Mouse (Mus musculus) intestine, postnatal 0 days (tissue): ENCODE results near the gene Bcl3. TPM values are rescaled to one million over a fixed set of nuclear protein-coding genes. Genes with fewer than 3 reads are reported as not detected.
A peak's percentile ranks its signal among the peaks of the same experiment; 100 is the strongest.

ENCODE experiments used
- ATAC-seq: fragments of 200-750 bp; cut with Nextera tagmentation; 2 replicates; pipeline ENCODE4 v1.8.0; 2017; ENCODE audit warnings: mild to moderate bottlenecking, moderate TSS enrichment, moderate library complexity
- H3K27ac ChIP-seq: fragments of 300-500 bp; sonication (generic); 2 replicates; pipeline ENCODE4 v1.5.1; 2014; ENCODE audit warnings: mild to moderate bottlenecking, low read depth, low read length, moderate library complexity
- H3K27me3 ChIP-seq: fragments of 300-500 bp; sonication (generic); replicated peaks from 2 replicates; pipeline ENCODE4 v1.6.1; 2014; ENCODE audit warnings: low read length, mixed read lengths; ENCODE audit not compliant: control insufficient read depth, insufficient read depth
- H3K36me3 ChIP-seq: fragments of 300-500 bp; sonication (generic); 2 replicates; pipeline ENCODE4 v1.6.1; 2014; ENCODE audit warnings: mild to moderate bottlenecking, moderate library complexity; ENCODE audit not compliant: control insufficient read depth, insufficient read depth
- H3K4me1 ChIP-seq: fragments of 300-500 bp; sonication (generic); replicated peaks from 2 replicates; pipeline ENCODE4 v1.6.1; 2014; ENCODE audit warnings: antibody characterized with exemption, low read length, mixed read lengths; ENCODE audit not compliant: control insufficient read depth, insufficient read depth
- H3K4me2 ChIP-seq: fragments of 300-500 bp; sonication (generic); replicated peaks from 2 replicates; pipeline ENCODE4 v1.6.1; 2014; ENCODE audit warnings: low read depth, mild to moderate bottlenecking, moderate library complexity
- H3K4me3 ChIP-seq: fragments of 300-500 bp; sonication (generic); 2 replicates; pipeline ENCODE4 v1.5.1; 2014; ENCODE audit warnings: low read depth, low read length
- H3K9ac ChIP-seq: fragments of 300-500 bp; sonication (generic); 2 replicates; pipeline ENCODE4 v1.6.1; 2014; ENCODE audit warnings: mild to moderate bottlenecking, low read depth, low read length
- H3K9me3 ChIP-seq: fragments of 300-500 bp; sonication (generic); 2 replicates; pipeline ENCODE4 v1.6.1; 2016; ENCODE audit warnings: mixed run types; ENCODE audit not compliant: control insufficient read depth
- CTCF ChIP-seq: sonication (generic); IDR thresholded peaks from 2 replicates; pipeline ENCODE4 v1.5.1; 2016; ENCODE audit warnings: low read depth, mild to moderate bottlenecking, control low read depth, antibody characterized with exemption, moderate library complexity
- WGBS: fragments of 180-500 bp; shearing (Covaris S2); extraction: QIAGEN DNeasy Blood & Tissue Kit; methylation state at CpG from one replicate; pipeline ENCODE4 v1.1.7; 2014; 5-methylcytosine and 5-hydroxymethylcytosine counted together
- polyA plus RNA-seq: library from polyadenylated mRNA; unstranded; fragments of >200 nt; fragmentation: Nextera tagmentation; extraction: Ambion mirVana; gene quantifications from 2 replicates; pipeline ENCODE4 v1.2.1, GENCODE M21; 2015

The Bcl3 gene
- polyA plus RNA-seq, 1 experiment from 2014 or later, result 19.0 TPM

GRCm38 (mm10) chr7:19771682-19772081, 50.9 kb downstream of the Bcl3 start:
- Histone ChIP-seq H3K9me3 (no peaks in the 10 kb centered on the region), H3K4me2 (no peak overlapping the region), H3K4me3 (no peak overlapping the region), H3K27me3 (no peaks in the 10 kb centered on the region), H3K27ac (no peak overlapping the region), H3K9ac (no peak overlapping the region), H3K4me1 (no peaks in the 10 kb centered on the region), H3K36me3 (no peaks in the 10 kb centered on the region)
- WGBS, result 60% methylated on average over 4 of the region's 4 CpGs
- no peak for TF ChIP-seq CTCF
- ATAC-seq, result no peak

GRCm38 (mm10) chr7:19770984-19771391, 51.6 kb downstream of the Bcl3 start, which contains the start of gene Bcam:
Gene Bcam, minus strand, starts transcription at chr7:19771016.
- Histone ChIP-seq H3K27ac (no peak within 1 kb of the TSS), H3K9ac (peak within 1 kb of the TSS; percentile 51), H3K9me3 (no peaks in the 10 kb centered on the region), H3K36me3 (no peaks in the 10 kb centered on the region), H3K4me3 (peak within 1 kb of the TSS; percentile 46), H3K4me1 (no peaks in the 10 kb centered on the region), H3K4me2 (peak within 1 kb of the TSS; percentile 84), H3K27me3 (no peaks in the 10 kb centered on the region)
- 4% methylated on average over 9 of the region's 9 CpGs for WGBS
- no peak for TF ChIP-seq CTCF
- no peak; the same call in 1 of the 2 replicates for ATAC-seq

GRCm38 (mm10) chr7:19770375-19770754, 52.2 kb downstream of the Bcl3 start:
- peak; percentile 62 for ATAC-seq
- under 1% methylated on average over 28 of the region's 28 CpGs for WGBS
- Histone ChIP-seq H3K9me3 (no peaks in the 10 kb centered on the region), H3K27ac (no peak overlapping the region), H3K36me3 (no peaks in the 10 kb centered on the region), H3K9ac (peak overlapping the region; percentile 51), H3K4me2 (peak overlapping the region; percentile 84), H3K4me1 (no peaks in the 10 kb centered on the region), H3K27me3 (no peaks in the 10 kb centered on the region), H3K4me3 (peak overlapping the region; percentile 46)
- no peak for TF ChIP-seq CTCF

- no peaks in the 10 kb centered on the region for H3K27me3 ChIP-seq
- peak overlapping the region; percentile 51 for H3K9ac ChIP-seq
- H3K4me1 ChIP-seq, result no peaks in the 10 kb centered on the region
- TF ChIP-seq CTCF, result no peak
- H3K36me3 ChIP-seq, result no peaks in the 10 kb centered on the region
- ATAC-seq, result no peak; the same call in 1 of the 2 replicates
- no peak overlapping the region for H3K27ac ChIP-seq
- peak overlapping the region; percentile 84 for H3K4me2 ChIP-seq
- peak overlapping the region; percentile 46 for H3K4me3 ChIP-seq
- no peaks in the 10 kb centered on the region for H3K9me3 ChIP-seq
- WGBS, result 13% methylated on average over 16 of the region's 16 CpGs
Observed at GRCm38 (mm10) chr7:19769434-19770374, 52.9 kb downstream of the Bcl3 start.

GRCm38 (mm10) chr7:19769001-19769400, 53.6 kb downstream of the Bcl3 start:
- H3K9me3 ChIP-seq, result no peaks in the 10 kb centered on the region
- no peak for TF ChIP-seq CTCF
- no peak overlapping the region for H3K9ac ChIP-seq
- no peak overlapping the region for H3K4me3 ChIP-seq
- H3K27ac ChIP-seq, result no peak overlapping the region
- no peaks in the 10 kb centered on the region for H3K27me3 ChIP-seq
- H3K4me1 ChIP-seq, result no peaks in the 10 kb centered on the region
- peak overlapping the region; percentile 84 for H3K4me2 ChIP-seq
- no peak for ATAC-seq
- H3K36me3 ChIP-seq, result peaks cover 5% of the 10 kb centered on the region; the same call in 1 of the 2 replicates
- WGBS, result 26% methylated on average over 4 of the region's 4 CpGs

- H3K9ac ChIP-seq, result no peak overlapping the region
Observed at GRCm38 (mm10) chr7:19768251-19768650, 54.3 kb downstream of the Bcl3 start.

More at GRCm38 (mm10) chr7:19768251-19768650, 54.3 kb downstream of the Bcl3 start:
- H3K27me3 ChIP-seq, result no peaks in the 10 kb centered on the region
- no peak for ATAC-seq
- H3K9me3 ChIP-seq, result no peaks in the 10 kb centered on the region
- H3K4me2 ChIP-seq, result no peak overlapping the region
- no peak for TF ChIP-seq CTCF
- no peak overlapping the region for H3K27ac ChIP-seq
- H3K36me3 ChIP-seq, result peaks cover 5% of the 10 kb centered on the region; the same call in 1 of the 2 replicates
- WGBS, result 77% methylated on average over 14 of the region's 14 CpGs
- no peak overlapping the region for H3K4me3 ChIP-seq
- no peaks in the 10 kb centered on the region for H3K4me1 ChIP-seq
